Mouse (Mus musculus) ES-Bruce4 (cell line): ENCODE data around the gene Slc35g1. TPM values are rescaled to one million over a fixed set of nuclear protein-coding genes. Genes with fewer than 3 reads are reported as not detected.
"Not testable (repeated sequence)": the region's sequence is repeated elsewhere in the genome, so short reads cannot be mapped to it uniquely, and the experiment has no call there.

ENCODE experiments used
- H3K27ac ChIP-seq: 2 replicates; pipeline ENCODE4 v1.5.1; 2012; ENCODE audit warnings: low read length, inconsistent platforms; ENCODE audit not compliant: insufficient read depth
- H3K27me3 ChIP-seq: 2 replicates; pipeline ENCODE4 v1.6.1; 2012; ENCODE audit warnings: mild to moderate bottlenecking, low read length, inconsistent platforms; ENCODE audit not compliant: control insufficient read depth, poor library complexity, insufficient read depth, severe bottlenecking
- H3K36me3 ChIP-seq: 2 replicates; pipeline ENCODE4 v1.6.1; 2012; ENCODE audit warnings: inconsistent platforms, mild to moderate bottlenecking, low read length, moderate library complexity; ENCODE audit not compliant: control insufficient read depth, poor library complexity, insufficient read depth, severe bottlenecking
- H3K4me1 ChIP-seq: one replicate; pipeline ENCODE4 v1.8.1; 2011; ENCODE audit warnings: low read length; ENCODE audit not compliant: control insufficient read depth, insufficient read depth
- H3K4me3 ChIP-seq: 2 replicates; pipeline ENCODE4 v1.5.1; 2011; ENCODE audit warnings: low read depth, mild to moderate bottlenecking, low read length
- H3K9ac ChIP-seq: 2 replicates; pipeline ENCODE4 v1.6.1; 2012; ENCODE audit warnings: low read depth, mild to moderate bottlenecking, inconsistent platforms; ENCODE audit not compliant: poor library complexity, severe bottlenecking
- H3K9me3 ChIP-seq: replicated peaks from 2 replicates; pipeline ENCODE4 v1.6.1; 2012; ENCODE audit warnings: mild to moderate bottlenecking, low read length, inconsistent platforms; ENCODE audit not compliant: control insufficient read depth, poor library complexity, insufficient read depth, severe bottlenecking
- CTCF ChIP-seq: IDR thresholded peaks from one replicate; pipeline ENCODE4 v1.8.1; 2011; ENCODE audit warnings: low read depth, low read length
- EP300 ChIP-seq: IDR thresholded peaks from 2 replicates; pipeline ENCODE4 v1.6.1; 2011; ENCODE audit warnings: low read depth, low read length; ENCODE audit not compliant: insufficient read depth
- POLR2A ChIP-seq: IDR thresholded peaks from one replicate; pipeline ENCODE4 v1.8.1; 2011; ENCODE audit warnings: low read length; ENCODE audit not compliant: insufficient read depth
- polyA plus RNA-seq: library from polyadenylated mRNA; stranded (reverse); fragments of >200 nt; gene quantifications from 2 replicates; pipeline ENCODE4 v1.2.4, GENCODE M21; 2011; ENCODE audit warnings: low read depth; ENCODE audit not compliant: missing spikeins, insufficient read depth, insufficient read length

Slc35g1 gene
- polyA plus RNA-seq, 1 experiment = 20.3 TPM

DNA sequence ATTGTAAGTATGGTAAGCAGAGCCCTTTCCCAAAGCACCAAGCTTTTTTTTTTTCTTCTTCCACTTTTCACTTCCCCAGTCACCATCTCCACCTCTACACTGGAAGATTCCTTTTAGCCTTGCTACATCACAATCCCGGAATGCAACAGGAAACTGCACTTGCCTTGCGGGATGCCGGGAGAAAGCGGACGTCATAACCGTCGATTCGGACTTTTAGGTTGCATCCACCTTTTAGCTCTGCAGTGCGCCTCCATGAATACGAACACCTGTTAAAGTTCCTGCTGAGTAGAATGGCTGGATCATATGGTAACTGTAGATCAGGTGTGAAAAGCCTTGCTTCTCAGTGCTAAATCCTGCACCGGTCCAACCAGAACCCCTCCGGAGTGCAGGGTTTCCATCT, 12.0 kb upstream of the Slc35g1 start:
- H3K27me3 ChIP-seq = no peaks in the 10 kb centered on the region
- H3K4me3 ChIP-seq = no peak overlapping the region
- H3K36me3 ChIP-seq = no peaks in the 10 kb centered on the region
- no peaks in the 10 kb centered on the region for H3K4me1 ChIP-seq
- H3K9me3 ChIP-seq = peaks cover 14% of the 10 kb centered on the region
- H3K9ac ChIP-seq = no peak overlapping the region
- TF ChIP-seq POLR2A (no peak), EP300 (no peak), CTCF (no peak)
- H3K27ac ChIP-seq = no peak overlapping the region

DNA sequence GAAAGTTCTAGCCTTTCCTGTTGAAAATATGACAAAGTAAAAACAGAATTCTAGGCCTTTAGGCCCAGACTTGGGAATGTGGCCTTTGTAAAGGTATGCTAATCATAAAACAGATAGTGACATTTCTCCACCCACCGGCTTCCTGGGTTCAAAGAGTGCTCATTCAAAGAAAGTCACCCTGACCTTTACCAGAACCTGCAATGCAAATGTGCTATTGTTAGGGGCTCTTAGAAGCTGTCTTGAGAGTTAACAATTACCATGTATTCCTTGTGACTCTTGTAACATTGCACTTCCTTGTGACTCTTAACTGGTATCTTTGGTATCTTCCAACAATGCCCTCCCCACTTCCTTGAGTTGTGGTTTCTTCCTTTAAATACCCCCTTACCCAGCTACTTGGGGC, 8.8 kb upstream of the Slc35g1 start:
- H3K9me3 ChIP-seq = peaks cover 18% of the 10 kb centered on the region
- not testable (repeated sequence) for H3K27me3 ChIP-seq

DNA sequence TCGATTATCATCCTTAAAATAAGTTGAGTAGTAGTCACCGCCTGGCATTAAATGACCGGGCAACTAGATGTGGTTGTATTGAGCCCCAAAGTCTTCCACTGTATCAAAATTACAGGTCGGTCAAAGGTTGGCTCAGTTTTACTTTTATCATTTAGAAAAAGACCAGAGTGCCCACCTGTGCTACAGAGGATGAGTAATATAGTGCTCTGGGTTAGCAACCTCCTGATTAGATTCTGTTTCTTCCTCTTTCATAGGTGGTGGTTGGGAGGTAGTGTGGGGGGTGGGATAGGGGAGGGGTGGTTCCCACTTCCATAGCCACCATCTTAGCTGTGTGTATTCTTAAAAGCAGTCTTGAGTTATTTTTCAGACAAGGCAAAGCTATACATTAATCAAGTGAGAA, 7.9 kb upstream of the Slc35g1 start:
- peak overlapping the region; percentile 51; the same call in 1 of the 2 replicates for H3K27ac ChIP-seq
- no peak overlapping the region for H3K9ac ChIP-seq
- no peaks in the 10 kb centered on the region for H3K36me3 ChIP-seq
- no peaks in the 10 kb centered on the region for H3K27me3 ChIP-seq
- peaks cover 18% of the 10 kb centered on the region for H3K9me3 ChIP-seq
- no peak overlapping the region for H3K4me3 ChIP-seq
- no peak for TF ChIP-seq POLR2A
- TF ChIP-seq EP300 = no peak
- TF ChIP-seq CTCF = no peak
- H3K4me1 ChIP-seq = no peaks in the 10 kb centered on the region

More for the DNA sequence above, 8.8 kb upstream of the Slc35g1 start:
- not testable (repeated sequence) for H3K4me3 ChIP-seq, H3K27ac ChIP-seq, H3K9ac ChIP-seq, H3K4me1 ChIP-seq, H3K36me3 ChIP-seq

DNA sequence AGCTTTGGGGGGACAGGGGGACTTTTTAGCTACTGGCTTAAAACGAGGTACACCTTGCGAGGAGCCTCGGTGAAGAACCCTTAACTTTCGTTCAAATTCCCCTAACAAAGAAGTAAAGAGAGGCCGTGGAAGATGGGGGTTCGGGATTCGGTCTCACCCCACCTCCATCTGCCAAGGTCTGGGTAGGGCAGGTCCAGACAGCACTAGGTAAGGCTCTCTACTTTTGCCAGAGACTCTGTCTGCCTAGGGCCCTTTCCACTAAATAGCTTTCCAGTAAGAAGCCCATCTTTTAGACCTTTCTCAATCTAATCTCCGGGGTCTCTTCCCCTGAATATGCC, 822 bp downstream of the Slc35g1 start:
- H3K36me3 ChIP-seq = peaks cover 13% of the 10 kb centered on the region
- no peak for TF ChIP-seq POLR2A
- no peak for TF ChIP-seq CTCF
- TF ChIP-seq EP300 = no peak
- H3K9ac ChIP-seq = peak overlapping the region; percentile 86
- peaks cover 2% of the 10 kb centered on the region for H3K4me1 ChIP-seq
- H3K27me3 ChIP-seq = no peaks in the 10 kb centered on the region
- H3K27ac ChIP-seq = no peak overlapping the region
- H3K4me3 ChIP-seq = peak overlapping the region; percentile 77
- no peaks in the 10 kb centered on the region for H3K9me3 ChIP-seq

DNA sequence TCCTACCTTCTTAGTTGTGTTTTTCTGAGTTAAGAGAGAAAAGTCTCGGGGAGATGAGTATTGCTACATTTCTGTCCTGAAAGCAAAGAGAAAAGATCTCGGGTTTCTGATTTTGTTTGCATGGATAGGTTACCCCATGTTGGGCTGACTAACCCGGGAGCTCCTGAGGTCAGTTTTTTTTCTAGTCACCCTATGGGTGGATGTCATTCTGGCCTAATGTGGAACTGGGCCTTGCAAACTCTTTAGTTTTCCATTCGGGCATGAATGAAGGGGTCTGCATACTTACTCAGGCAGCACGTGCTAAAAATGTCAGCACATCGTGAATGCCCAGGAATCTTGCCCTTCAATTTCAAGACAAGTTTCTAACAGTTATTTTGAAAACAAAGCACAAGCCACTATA, 1.2 kb downstream of the Slc35g1 start:
- no peaks in the 10 kb centered on the region for H3K9me3 ChIP-seq
- H3K27me3 ChIP-seq = no peaks in the 10 kb centered on the region
- H3K4me3 ChIP-seq = peak overlapping the region; percentile 77; the same call in 1 of the 2 replicates
- H3K27ac ChIP-seq = no peak overlapping the region
- peak overlapping the region; percentile 86 for H3K9ac ChIP-seq
- peaks cover 2% of the 10 kb centered on the region for H3K4me1 ChIP-seq
- H3K36me3 ChIP-seq = peaks cover 13% of the 10 kb centered on the region
- no peak for TF ChIP-seq EP300
- no peak for TF ChIP-seq POLR2A
- TF ChIP-seq CTCF = no peak

DNA sequence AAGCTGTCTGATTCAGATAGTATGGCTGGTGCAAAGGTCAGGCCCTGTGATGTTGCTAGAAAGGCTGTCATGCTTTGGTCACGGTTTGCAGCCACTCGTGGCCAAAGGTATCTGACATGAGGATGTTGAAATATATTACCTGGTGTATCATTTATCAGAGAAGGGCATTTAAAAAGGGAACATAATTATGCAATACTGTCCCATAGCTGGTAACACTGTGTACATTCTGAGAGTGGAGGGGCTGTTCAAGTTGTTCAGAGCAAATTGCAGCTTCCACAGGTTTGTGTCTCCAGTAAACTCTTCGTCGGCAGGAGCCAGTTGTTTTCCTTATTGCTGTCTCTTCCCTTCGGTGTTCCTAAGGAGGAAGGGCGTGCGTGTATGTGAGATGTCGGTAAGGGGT, 3.2 kb downstream of the Slc35g1 start:
- Histone ChIP-seq H3K4me3 (no peak overlapping the region), H3K27ac (no peak overlapping the region), H3K4me1 (peaks cover 2% of the 10 kb centered on the region), H3K9me3 (no peaks in the 10 kb centered on the region), H3K36me3 (peaks cover 18% of the 10 kb centered on the region), H3K27me3 (no peaks in the 10 kb centered on the region), H3K9ac (no peak overlapping the region)
- no peak for TF ChIP-seq CTCF
- TF ChIP-seq POLR2A = no peak
- no peak for TF ChIP-seq EP300
